Mouse (Mus musculus) left cerebral cortex, adult 8-10 months (tissue): ENCODE data around the gene Epb41. TPM values are rescaled to one million over a fixed set of nuclear protein-coding genes. Genes with fewer than 3 reads are reported as not detected.

ENCODE experiments used
- DNase-seq, 2 experiments: peaks; one replicate each; pipeline ENCODE4 v3.0.0; 2022; ENCODE audit warnings: low spot score in 2 of 2
- total RNA-seq, 4 experiments: library from RNA; stranded (reverse); gene quantifications; 2 replicates each; pipeline ENCODE4 v1.2.4; 2022

Epb41 gene
- total RNA-seq, 4 experiments from 2014 or later = 50.5 to 60.6 (median 55.6) TPM

DNA sequence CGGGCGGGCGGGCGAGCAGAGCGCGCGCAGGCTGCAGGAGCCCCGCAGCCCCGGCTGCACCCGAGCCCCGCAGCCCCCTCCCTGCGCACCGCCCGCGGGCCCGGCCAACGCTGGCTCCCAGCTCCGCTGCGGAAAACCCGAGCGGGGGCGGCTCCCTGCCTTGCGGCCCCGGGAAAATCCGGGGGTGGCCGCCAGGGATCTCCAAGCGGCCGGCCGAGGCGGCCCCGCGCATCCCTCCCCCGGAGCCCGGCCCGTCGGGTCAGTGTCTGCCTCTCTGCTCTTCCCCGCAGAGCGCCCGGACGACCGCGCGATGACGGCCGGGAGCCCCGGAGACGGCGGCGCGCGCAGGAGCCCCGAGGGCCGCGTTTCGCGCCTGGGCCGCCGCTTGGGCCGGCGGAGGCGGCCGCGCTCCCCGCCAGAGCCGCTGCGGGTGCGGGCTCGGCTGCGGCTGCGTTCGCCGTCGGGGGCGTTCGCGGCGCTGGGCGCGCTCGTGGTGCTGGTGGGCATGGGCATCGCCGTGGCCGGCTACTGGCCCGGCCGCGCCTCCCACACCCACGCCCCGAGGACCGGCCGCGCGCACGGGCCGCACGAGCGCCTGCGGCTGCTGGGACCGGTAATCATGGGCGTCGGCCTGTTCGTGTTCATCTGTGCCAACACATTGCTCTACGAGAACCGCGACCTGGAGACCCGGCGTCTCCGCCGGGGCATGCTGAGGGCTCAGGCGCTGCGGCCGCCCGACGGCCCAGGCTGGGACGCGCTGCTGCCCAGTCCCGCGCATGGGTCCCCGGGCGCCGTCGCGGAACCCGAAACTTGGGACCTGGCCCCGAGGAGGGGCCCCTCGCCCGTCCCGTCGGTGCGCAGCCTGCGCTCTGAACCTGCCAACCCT lies 153.4 kb downstream of the Epb41 start, which contains the start of gene Tmem200b:
TSS of gene Tmem200b (plus strand) at position 311 of the 886 bp plus-strand sequence.
- DNase-seq = no peak

DNA sequence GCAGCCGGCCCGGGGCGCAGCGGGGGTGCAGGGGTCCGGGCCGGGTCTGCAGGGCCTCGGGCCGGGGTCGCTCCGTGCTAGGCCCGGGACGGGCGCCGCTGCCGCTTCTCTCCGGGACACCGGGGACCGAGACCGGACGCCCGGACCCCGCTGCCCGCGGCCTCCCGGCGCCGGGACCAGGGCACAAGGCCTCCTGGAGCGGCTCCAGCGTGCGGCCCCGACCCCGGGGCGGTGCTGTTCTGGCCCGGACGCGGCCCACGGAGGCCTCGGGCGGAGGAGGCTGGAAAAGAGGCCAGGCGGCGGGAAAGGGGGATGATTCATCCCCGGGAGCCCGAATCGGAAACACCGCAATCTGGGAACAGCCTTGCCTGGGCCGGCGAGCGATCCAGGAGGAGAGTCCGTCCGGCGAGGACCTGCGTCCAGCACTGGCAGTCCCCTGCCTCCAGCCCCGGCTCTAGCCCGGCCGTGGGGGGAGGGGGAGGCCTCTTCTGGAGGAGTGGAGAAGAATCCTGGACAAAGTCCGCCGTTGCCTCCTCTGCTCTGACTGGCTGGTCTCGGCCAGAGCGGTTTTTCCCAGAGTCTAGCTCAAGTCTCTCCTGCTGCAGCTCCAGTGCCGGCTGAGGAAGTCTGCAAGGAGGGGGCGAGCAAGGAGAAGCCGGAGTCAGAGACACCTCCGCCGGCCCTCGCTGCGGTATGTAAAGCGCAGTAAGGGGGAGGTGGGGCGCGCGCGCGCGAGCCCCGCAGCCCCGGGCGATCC lies 154.3 kb downstream of the Epb41 start:
- DNase-seq = no peak

DNA sequence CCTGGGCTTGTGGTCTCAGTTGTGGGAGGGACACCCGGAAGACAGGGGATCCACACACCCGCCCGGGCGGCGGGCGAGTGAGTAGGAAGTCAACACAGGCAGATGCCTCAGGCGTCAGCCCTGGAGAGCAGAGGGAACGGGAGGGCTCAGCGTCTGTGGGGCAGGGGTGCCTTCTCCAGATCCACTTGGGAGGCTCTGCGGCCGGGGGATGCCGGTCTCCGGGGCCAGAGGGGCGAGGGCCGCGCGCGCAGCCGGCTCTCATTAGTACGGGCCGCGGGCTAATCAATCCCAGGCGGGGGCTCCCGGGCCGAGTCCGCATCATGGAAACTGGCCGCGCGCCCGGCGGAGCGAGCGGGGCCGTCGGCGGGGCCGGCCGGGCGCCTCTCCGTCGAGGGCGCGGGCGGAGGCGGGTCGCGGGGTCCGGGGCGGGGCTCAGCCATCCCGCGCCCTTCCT lies 155.0 kb downstream of the Epb41 start:
- DNase-seq = peak in 1 of 2 experiments; percentile 17

DNA sequence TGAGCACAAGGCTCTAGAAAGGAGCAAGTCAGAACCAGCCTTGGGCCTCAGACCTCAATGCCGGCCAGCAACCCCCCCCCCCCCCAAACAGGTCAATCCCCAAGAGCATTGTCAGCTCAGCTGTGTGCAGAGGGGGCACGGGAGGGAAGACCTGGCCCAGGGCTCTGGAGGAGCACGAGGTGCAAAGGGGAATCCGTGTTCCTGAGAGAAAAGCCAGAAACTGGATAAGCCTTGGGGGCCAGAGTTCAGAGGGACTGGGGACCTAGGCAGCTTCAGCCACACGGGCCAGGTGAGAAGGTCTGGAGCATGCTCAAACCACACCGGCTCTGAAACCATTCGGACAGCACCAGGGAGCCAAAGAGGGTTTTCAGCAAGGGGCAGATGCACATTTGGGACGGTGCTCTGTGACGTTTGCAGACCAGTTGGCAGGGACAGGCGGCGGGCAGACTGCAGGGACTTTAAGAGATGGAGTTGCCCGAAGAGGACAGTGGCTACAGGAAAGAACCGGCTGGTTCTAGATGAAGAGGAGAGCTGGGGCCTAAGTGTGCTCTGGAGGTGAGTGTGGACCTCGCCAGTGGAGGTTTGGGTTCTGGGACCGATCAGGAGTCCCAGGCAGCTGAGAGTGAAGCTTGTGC lies 155.5 kb downstream of the Epb41 start:
- DNase-seq = no peak

DNA sequence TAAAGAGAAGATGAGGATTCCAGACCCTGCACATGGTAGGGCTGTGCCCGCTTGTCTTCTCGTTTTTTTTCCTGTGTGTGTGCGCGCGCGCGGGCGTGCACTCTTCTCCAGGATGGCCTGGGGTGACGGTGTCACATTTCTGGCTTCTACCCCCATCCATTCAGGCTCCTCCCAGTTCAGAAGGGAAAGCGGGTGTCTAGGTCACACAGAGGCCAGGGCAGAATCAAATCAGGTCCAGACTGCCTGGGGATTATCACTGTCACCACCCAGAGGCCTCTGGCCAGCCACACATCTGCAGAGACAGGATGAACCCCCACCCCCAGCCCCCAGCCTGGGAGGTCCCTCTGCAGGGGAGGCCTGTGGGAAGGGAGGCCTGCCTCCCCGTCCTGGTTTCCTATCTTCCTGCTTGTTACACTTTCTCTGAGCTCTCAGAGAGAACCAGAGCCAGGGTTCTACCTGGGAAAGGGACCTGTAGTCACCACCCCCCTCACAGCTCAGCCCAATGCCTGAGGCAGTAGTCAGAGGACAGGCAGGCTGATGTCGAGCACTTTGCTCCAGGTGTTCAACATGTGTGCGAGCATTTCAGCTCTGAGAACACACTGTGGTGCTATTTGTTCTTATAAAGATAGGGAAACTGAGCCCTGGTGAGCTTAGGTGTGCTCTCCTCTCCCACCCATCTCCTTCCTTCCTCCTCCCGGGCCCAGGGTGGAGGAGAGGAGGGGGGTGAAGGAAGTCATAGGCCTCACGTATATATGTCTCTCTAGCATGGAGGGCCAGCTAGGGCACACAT lies 156.2 kb downstream of the Epb41 start:
- no peak for DNase-seq

DNA sequence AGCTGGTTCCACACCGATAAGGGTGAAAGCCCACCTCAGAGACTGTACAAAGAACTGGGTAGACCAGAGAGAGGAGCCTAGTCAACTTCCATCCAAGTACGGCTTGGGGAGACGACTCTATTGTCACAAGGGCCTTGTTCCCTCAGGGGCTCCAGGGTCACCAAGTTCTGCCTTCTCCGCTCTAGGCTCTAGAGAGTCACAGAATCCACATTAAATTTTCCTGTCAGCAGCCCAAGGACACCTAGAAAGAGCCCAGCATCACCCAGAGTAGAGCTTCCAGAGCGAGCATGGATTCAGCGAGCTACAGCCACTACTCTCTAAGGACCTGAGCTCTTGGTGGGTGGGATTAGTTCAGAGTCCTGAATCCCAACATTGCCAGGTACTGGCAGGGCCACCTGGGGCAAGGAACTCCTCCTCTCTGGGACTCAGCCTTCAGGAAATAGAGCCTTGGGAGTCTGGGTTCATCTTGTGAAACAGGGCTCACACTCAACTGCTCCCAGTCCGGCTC lies 157.0 kb downstream of the Epb41 start:
- no peak for DNase-seq

DNA sequence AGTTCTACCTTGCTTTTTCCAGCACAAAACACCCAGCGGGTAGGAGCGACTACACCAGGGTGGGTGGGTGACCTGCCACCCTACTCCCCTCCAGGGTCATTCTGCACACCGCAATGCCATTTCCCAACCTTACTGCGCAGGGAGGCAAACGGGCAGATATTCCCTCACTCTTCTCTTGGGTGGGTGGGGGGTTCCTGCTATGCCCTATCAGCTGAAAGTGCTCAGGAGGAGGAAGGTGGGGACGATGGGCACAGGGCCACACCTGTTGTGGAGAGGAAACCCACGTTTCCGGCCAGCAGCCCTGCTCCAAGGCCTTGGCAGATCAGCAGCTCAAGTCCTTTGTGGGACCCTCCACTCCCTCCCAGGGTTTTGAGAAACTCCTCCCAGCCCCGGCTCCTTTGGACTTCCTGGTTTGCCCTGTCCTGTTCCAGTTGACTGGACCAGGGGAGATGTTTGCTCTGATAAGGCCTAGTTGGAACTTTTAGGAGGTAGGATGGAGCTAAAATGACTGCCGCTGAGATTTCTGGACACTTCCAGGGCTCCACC lies 158.0 kb downstream of the Epb41 start:
- no peak for DNase-seq

DNA sequence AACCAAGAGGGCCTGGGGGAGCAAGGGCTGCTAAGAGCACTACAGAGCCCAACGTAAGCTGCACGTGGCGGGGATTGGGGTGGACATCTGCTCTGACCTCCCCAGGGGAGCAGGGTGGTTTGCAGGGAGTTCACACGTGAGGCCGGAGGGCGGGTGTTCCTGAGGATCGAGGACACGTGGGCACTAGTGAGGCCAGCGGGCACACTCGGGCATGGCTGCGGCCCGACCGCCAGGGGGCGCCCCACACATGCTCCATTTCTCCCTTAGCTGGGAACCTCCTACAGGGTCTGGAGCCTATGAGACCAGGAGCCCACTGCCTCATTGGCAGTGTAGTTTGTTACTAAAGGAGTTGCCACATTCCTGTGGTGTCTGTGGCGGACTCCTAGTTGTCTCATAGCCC lies 158.7 kb downstream of the Epb41 start:
- DNase-seq = peak; percentile 61 to 62

DNA sequence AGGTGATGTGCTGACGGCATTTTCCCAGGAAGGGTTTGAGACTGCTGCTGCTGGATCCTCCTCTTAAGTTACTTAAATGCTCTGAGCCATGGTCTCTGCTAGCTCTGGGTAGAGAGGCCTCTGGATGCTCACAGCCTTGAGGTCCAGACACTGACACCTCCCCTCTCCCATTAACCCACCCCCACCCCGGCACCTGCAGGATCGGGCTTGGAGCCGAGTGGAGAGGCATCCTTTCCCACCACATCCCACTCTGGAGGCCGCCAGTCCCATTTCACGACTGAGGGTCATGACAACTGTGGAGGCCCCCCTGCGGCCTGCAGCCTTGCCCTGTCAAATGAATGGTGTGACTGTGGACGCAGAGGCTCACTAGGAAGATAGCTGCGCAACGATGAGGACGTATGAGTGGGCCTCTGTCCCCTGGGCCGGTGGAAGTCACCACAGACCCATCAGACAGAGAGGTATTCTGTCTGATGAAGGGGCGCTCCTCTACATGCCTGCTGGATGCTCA lies 159.2 kb downstream of the Epb41 start:
- DNase-seq = no peak

DNA sequence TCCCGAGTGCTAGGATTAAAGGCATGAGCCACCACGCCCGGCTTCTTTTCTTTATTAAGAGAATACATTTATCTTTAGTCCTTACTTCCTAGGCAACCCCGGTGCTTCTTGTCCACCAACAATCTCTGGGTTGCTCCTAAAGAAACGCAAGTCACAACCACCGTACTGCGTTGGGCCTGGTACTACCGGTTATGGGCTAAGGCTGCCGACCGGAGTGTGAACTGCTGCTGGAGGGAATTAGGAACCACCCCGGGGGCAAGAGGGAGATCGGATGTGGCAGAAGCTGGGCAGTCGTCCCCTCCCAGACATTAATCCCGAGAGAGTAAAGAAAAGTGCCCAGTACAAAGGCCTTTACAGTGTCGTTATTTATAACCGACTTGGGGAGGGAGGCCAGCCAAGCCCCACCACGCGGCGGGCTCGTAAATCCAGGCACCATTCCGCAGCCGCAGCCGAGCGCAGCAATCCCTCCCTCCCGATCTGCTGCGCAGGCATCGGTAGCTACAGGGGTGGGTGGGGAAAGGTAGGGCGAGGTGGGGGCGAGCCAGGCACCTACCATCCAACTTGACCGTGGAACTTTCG lies 160.1 kb downstream of the Epb41 start:
- no peak for DNase-seq

DNA sequence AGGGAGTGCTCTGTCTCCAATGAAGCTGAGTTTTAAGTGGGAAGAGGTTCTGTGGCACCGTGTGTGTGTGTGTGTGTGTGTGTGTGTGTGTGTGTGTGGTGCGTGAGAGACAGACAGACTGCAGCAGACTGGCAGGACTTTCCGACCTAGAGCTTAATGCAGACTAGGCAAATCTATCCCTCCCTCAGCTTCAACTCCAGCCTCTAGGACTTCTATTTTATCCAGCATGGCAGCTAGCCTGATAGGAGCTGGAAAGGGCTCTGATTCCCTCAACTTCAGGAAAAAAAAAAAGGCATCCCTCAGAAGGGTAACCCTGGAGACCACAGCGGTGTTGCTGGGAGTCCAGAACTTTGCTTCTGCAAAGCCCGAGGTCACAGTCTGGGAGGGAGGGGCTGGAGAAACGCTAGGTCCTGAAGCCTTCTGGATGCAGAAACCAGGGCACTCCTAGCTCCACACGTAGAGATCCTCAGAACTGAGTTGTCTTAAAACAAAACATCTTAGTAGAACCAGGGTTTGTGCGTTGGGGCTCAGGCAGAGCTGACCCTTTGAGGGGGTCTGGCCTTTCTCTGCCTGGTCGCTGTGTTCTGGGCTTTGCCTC lies 161.0 kb downstream of the Epb41 start:
- no peak for DNase-seq

DNA sequence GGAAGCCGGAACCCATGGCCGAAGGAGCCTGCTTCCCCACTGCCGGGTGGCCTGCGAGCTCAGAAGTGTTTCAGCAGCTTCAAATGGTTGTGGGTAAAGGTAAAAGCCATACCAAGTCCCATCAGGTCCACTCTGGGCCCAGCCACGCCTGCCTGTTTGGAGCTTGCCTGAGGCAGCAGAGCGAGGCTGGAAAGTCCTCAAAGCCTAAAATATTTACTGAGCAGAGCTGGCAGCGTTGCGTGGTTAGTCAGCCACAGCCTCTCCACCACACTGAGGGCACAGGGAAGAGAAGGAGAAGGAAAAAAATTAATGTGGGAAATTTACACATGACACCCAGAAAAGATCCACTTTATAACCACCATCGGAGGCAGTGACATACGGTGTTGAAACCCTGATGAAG lies 161.6 kb downstream of the Epb41 start:
- DNase-seq = no peak

DNA sequence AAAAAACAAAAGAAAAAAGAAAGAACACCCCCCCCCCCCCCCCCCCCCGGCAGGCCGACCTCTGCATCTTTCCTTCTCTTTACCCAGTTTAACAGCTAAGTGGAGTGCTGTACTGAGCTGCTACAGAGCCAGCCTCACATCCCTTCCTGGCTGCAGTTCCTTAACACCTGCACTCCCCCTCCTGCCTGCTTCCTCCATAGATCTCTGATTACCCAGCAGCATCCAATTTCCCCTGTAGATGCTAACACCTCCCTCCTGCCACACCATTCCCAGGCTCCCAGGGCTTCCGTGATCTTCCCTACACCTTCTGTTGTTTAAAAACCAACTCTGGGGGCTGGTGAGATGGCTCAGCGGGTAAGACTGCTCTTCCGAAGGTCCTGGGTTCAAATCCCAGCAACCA lies 163.6 kb downstream of the Epb41 start:
- DNase-seq = no peak

DNA sequence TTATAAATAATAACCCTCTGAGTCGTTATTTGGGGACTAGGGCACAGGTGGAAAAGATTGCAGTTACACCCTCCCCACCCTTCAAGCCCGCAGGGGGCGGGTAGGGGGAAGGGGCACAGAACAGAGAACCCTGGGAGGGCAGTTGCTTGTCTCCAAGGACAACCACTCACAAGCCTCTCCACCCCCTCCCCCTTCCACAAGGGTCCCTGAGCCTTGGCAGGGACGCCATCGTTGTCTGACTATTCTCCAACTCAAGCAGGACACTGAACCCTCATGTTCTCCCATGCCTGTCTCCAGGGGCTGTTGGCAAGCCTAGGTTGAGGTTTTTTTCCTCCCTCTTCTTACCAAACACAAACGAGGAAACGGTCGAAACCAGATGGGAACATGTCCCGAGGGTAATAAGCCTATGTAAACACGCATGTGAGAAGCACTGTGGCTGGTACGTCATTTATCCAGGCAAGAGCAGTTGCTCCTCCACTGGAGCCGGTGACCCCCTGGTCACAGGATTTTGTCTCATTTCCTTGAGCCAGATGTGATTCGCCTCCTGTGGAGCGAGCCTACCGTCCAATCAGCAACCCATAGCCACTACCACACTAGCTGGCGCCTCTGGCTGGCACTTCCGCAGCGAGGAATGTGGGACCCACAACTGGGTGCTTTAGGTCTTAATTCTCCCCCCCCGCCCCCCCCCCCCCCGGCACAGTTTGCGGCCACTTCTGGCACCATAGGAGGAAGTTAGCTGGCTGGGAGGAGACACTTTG lies 164.7 kb downstream of the Epb41 start:
- no peak for DNase-seq

DNA sequence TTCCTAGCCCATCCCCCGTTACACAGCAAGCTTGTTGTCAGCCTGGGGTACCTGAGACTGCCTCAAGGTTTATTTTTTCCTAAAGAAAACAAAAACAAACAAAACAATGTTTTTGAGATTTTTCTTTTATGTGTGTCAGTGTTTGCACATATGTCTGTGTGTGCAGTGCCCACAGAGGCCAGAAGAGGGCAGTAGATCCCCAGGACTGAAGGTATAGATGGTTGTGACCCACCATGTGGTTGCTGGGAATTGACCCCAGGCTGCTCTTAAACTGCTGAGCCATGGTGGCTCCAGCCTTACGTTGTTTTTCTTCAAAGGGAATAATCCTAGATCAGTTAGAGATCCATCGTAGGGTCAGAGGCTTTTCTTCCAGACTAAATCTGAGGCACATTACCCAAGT lies 167.2 kb downstream of the Epb41 start:
- no peak for DNase-seq

DNA sequence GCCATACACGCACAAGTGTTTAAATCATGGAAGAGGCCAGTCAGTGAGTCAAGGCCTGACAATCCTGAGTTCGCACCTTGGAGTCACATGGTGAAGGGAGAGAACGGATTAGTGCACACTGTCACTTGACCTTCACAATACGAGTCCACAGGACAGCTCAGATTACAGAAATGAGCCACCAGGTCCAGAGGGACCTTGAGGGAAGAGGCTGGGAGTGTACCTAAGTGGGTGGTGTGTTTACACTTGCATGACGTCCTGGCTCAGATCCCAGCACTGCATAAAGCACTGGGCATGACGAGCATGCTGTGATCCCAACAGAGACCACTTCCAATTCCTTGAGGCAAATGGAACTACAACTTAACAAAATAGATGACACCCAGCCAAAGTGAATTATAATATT lies 168.7 kb downstream of the Epb41 start:
- no peak for DNase-seq

DNA sequence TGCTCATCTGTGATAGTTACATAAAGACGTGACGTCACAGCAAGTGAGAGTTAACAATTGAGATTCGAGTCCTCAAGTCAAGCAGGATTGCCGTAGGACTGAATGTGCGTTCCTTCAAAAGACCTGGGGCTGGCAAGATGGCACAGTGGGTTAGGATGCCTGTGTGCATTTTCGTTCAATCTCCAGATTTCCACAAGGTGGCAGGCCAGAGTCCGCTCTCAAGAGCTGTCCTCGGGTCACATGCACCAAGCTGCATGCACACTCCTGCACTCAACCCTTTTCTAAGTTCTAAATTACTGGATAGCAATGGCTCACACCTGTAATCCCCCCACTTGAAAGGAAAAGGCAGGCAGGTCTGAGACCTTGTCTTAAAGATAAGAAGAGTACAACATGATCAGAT lies 170.6 kb downstream of the Epb41 start:
- no peak for DNase-seq

DNA sequence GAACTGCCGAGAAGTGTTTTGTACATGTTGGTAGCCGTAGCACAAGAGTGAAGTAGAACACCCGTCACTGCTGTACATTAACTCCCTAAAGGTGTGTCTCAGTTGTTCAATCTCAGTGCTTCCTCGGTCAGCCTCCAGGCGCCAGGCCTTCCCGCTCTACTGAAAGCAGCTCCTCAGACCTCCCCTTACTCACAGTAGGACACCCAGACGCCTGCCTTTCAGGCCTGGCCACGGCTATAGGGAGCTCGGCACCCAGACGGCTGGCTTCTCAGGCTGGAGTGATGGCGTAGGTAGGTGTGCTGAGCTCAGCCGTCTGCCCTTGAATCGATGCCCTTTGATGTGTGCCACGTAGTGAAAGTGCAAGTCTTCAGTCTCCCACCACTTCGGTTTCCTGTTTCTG lies 174.0 kb downstream of the Epb41 start:
- no peak for DNase-seq

DNA sequence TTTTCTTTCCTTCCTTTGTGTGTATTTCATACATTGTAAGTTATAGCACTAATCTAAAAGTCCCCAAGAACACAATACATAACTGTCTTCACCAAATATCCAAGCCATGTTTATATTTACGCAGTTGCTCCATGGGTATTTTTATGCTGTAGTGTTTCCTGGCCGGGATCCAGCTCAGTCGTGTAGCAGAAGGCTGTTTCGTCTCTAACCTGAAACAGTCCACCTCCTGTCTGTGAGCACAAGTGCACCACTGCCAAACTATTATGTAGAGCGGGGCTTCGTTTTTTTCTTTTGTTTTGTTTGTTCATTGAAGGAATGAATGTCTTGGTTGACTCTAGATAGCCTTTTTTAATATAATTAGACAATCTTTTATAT lies 176.0 kb downstream of the Epb41 start:
- DNase-seq = no peak
